In the genomic region with DNA sequence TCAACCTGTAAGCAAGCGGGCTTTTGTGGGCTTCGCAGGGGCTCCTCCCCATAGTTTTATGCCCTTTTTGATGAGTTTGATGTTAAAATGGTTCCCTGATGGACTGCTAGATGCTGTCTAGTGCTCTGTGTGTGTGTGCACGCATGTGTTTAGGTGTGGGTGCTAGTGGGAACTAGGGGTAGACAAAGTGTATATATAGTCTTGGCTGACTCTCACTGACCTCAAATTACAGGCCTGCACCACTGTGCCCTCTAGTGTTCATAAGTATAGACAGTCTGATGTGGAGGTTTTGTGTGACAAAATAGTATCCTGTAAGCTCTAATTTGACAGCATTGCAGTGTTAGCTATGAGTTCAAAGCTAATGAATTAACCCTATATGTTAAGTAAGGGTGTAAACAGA, we compare ENCODE assay signal across 8 mouse cellular contexts. TPM values are rescaled to one million over a fixed set of nuclear protein-coding genes. Genes with fewer than 3 reads are reported as not detected.
DNase-seq lines count a peak whose midpoint lies in the region; ATAC-seq and TF ChIP-seq lines count a peak whose summit lies in the region.

No protein-coding gene starts in this region.

- peak; percentile 64 for TF ChIP-seq CTCF in Patski (IDR thresholded peaks at IDR 0.05)

- H3K9me3 ChIP-seq in heart, embryonic 10.5 days: no peaks in the 10 kb centered on the region

- peaks cover 3% of the 10 kb centered on the region; the same call in 1 of the 2 replicates for H3K4me1 ChIP-seq in heart, embryonic 10.5 days

- POLR2A ChIA-PET in Patski (lab: Charles Lee): interaction anchor here (0.6 kb wide), 1 partner anchor 31 kb away, joined by 3 read pairs; no protein-coding TSS in a partner anchor

- no peak for ATAC-seq in Patski
- peak; percentile 81 to 85 for ATAC-seq in hematopoietic stem cell, adult 5-6 weeks (replicated peaks in 1 of 2; ENCODE audit: insufficient read depth in 1 of 2, low FRiP score in 2 of 2, low TSS enrichment in 1 of 2, low read depth in 1 of 2, poor library complexity in 2 of 2, severe bottlenecking in 2 of 2)

- peak; percentile 45 for DNase-seq in heart, adult 8-10 months (ENCODE audit: low spot score)
- DNase-seq in heart, embryonic 10.5 days (ENCODE audit: low spot score): no peak
- DNase-seq in B cell, adult 2 months: peak; percentile 59 to 64
- DNase-seq in Patski (ENCODE audit: low read depth, low spot score): no peak
- peak; percentile 57 for DNase-seq in lung, postnatal 25 days (ENCODE audit: low spot score)
- no peak for DNase-seq in ovary, adult 18-20 months (ENCODE audit: low spot score)
- DNase-seq in testis, postnatal 14 days (ENCODE audit: low spot score): no peak

- WGBS in heart, embryonic 10.5 days: 87% methylated on average over 3 of the region's 3 CpGs

- CTCF ChIA-PET in Patski (lab: Charles Lee): interaction anchor here (0.6 to 2.1 kb wide), 17 partner anchors 9 to 138 kb away, joined by 3 to 12 read pairs (median 4); a partner anchor contains a TSS

- H3K4me3 ChIP-seq in heart, embryonic 10.5 days: no peak overlapping the region

- peaks cover 76% of the 10 kb centered on the region for H3K36me3 ChIP-seq in heart, embryonic 10.5 days

- no peak overlapping the region for H3K27ac ChIP-seq in heart, embryonic 10.5 days

- no peaks in the 10 kb centered on the region for H3K27me3 ChIP-seq in heart, embryonic 10.5 days (ENCODE audit: insufficient read depth, poor library complexity, severe bottlenecking)
- no peaks in the 10 kb centered on the region for H3K27me3 ChIP-seq in Patski

- in situ Hi-C loops in Patski (cut with MboI; ENCODE audit: low pct_unique_long_range_greater_than_20kb): no loop called here

RNA-seq across cellular contexts. Expression of a gene that starts 18.5 kb away (rescaled TPM):
- 10 to 100 TPM; 82.5 to 94.0 (median 93.0) TPM for total RNA-seq in heart, adult 8-10 months (2022)
- 172 and 203 TPM in 2 replicates for polyA plus RNA-seq in heart, embryonic 10.5 days (2016; fragmentation: Nextera tagmentation; extraction: Ambion mirVana)
- 132 TPM for polyA plus RNA-seq in Patski (2021)
- 117 and 166 TPM in 2 replicates for total RNA-seq in hematopoietic stem cell, adult 5-6 weeks (2017)

RNA-seq across cellular contexts. Expression of a gene that starts 35.4 kb away (rescaled TPM):
- 1 to 10 TPM in 3 of 4 experiments, under 1 TPM in 1; 0.50 to 2.1 (median 1.1) TPM for total RNA-seq in heart, adult 8-10 months (2022)
- polyA plus RNA-seq in heart, embryonic 10.5 days (2016; fragmentation: Nextera tagmentation; extraction: Ambion mirVana): 8.5 and 15.2 TPM in 2 replicates
- 92.7 TPM for polyA plus RNA-seq in Patski (2021)
- 739 and 944 TPM in 2 replicates for total RNA-seq in hematopoietic stem cell, adult 5-6 weeks (2017)

RNA-seq across cellular contexts. Expression of a gene that starts 36.2 kb away (rescaled TPM):
- total RNA-seq in heart, adult 8-10 months (2022): 10 to 100 TPM in 1 of 4 experiments, 1 to 10 TPM in 3; 7.3 to 10.3 (median 7.6) TPM
- 10.4 and 13.4 TPM in 2 replicates for polyA plus RNA-seq in heart, embryonic 10.5 days (2016; fragmentation: Nextera tagmentation; extraction: Ambion mirVana)
- polyA plus RNA-seq in Patski (2021): 11.8 TPM
- 27.6 and 37.5 TPM in 2 replicates for total RNA-seq in hematopoietic stem cell, adult 5-6 weeks (2017)

Comparison
In these comparisons a context has a peak if more than half of its experiments do, and no peak if none do; other contexts are left out.
1. DNase-seq: peak in heart, adult 8-10 months (single experiment), B cell, adult 2 months (2 of 2) and lung, postnatal 25 days (single experiment); none in heart, embryonic 10.5 days (single experiment), Patski (single experiment), ovary, adult 18-20 months (single experiment) and testis, postnatal 14 days (single experiment).
2. RNA of a gene that starts 35.4 kb away (total RNA-seq): 739 to 944 TPM in hematopoietic stem cell, adult 5-6 weeks; 0.50 to 2.1 TPM in heart, adult 8-10 months; every median in the first group is over 100 times any median in the second.